Mouse (Mus musculus): ENCODE results near the gene Ttc23.

GRCm38 (mm10) chr7:67614464-67614861 is 32.7 kb upstream of the Ttc23 start:
- TF ChIP-seq POLR2A (IDR thresholded peaks at IDR 0.05; ENCODE audit: low read depth, low read length) (no peak), CTCF (IDR thresholded peaks at IDR 0.05; ENCODE audit: extremely low read depth, insufficient read depth, insufficient read length, insufficient replicate concordance) (no peak)

All from spleen, adult 2 months (tissue).